Mouse (Mus musculus) cerebellum, adult 8-10 months (tissue): ENCODE measurements around the gene Cadps.

Source experiments
- DNase-seq: peaks from one replicate; pipeline ENCODE4 v3.0.0; 2022

Gene Cadps

GRCm38 (mm10) chr14:12387176-12387575, 435.7 kb downstream of the Cadps start:
- no peak for DNase-seq

- DNase-seq = no peak
Observed at GRCm38 (mm10) chr14:12377883-12378282, 445.0 kb downstream of the Cadps start.

GRCm38 (mm10) chr14:12377289-12377688, 445.6 kb downstream of the Cadps start:
- DNase-seq = no peak

GRCm38 (mm10) chr14:12375451-12375850, 447.4 kb downstream of the Cadps start:
- DNase-seq = no peak

- no peak for DNase-seq
Observed at GRCm38 (mm10) chr14:12350271-12350916, 472.5 kb downstream of the Cadps start.

- DNase-seq = no peak
Observed at GRCm38 (mm10) chr14:12349334-12350090, 473.4 kb downstream of the Cadps start.

GRCm38 (mm10) chr14:12348089-12348488, 474.8 kb downstream of the Cadps start, which contains the start of gene Fezf2:
Gene Fezf2 (minus strand): TSS chr14:12348189.
- DNase-seq = no peak

GRCm38 (mm10) chr14:12346865-12347600, 475.8 kb downstream of the Cadps start:
- DNase-seq = no peak

GRCm38 (mm10) chr14:12346011-12346864, 476.6 kb downstream of the Cadps start:
- DNase-seq = no peak

GRCm38 (mm10) chr14:12345241-12345921, 477.5 kb downstream of the Cadps start:
- DNase-seq = no peak

- no peak for DNase-seq
Observed at GRCm38 (mm10) chr14:12344746-12345240, 478.1 kb downstream of the Cadps start.

- no peak for DNase-seq
Observed at GRCm38 (mm10) chr14:12344061-12344745, 478.7 kb downstream of the Cadps start.

- DNase-seq = no peak
Observed at GRCm38 (mm10) chr14:12343451-12343941, 479.4 kb downstream of the Cadps start.

GRCm38 (mm10) chr14:12342458-12343131, 480.3 kb downstream of the Cadps start:
- DNase-seq = no peak

- DNase-seq = no peak
Observed at GRCm38 (mm10) chr14:12341789-12342457, 481.0 kb downstream of the Cadps start.

GRCm38 (mm10) chr14:12341075-12341788, 481.6 kb downstream of the Cadps start:
- no peak for DNase-seq

GRCm38 (mm10) chr14:12340238-12341074, 482.4 kb downstream of the Cadps start:
- DNase-seq = no peak
